Mouse (Mus musculus) CD4-positive naive resting alpha-beta T cell, adult 57 days (primary cell): Measurements from ENCODE around the gene Tspan11. TPM values are rescaled to one million over a fixed set of nuclear protein-coding genes. Genes with fewer than 3 reads are reported as not detected.

Experiments
- total RNA-seq: library from RNA; stranded (reverse); gene quantifications from one replicate; pipeline ENCODE4 v1.2.4, GENCODE M21; 2023

Tspan11 gene
- total RNA-seq: not detected

DNA sequence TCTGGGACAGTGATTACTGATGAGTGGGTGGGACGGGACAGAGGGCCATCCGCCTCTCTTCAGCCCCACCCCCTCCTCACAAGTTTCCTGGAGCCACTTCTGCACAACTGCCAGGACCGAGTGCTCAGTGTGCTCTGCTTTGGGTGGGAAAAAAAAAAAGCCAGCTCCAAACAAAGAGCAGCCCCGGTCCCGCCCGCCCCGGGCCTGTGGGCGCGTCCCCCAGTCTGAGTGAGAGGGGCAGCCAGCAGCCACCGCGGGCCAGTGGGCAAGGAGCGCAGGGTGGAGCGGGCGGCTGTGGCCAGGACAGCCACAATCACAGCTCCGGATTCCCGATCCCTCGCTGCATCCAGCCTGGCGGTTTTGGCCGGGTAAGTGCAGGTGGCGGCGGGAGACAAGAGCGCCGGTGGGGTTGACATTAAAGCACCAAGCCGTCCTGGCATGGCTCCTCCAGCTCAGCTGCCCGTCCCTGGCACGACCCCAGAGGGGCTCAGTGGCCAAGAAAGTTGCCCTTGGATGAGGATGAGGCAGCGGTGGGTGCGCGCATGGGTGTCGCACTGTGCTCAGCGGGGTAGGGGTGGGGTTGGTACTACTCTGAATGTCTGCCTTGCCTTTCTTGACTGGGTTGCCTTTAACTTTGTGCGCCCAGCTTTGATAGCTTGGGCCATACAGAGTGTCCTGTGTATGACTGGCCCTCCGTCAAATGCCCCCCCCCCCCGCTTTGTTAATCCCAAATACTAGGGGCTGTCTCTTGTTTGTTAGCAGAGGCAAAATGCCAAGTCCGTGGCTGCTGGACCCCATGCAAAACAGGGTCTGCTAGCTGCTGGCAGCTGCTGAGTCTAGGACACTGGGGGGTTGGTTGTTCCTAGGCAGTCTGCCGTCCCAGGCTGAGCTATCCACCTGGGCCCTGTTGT is at the start of gene Tspan11:
Tspan11 (plus strand) TSS at position 79 of the 911 bp plus-strand sequence.

Other genes starting within 250 kb of the Tspan11 start
- not detected for gene Prmt8, start 118.1 kb upstream of the Tspan11 start, total RNA-seq